Mouse (Mus musculus) bone marrow, adult 2 months (tissue): ENCODE measurements around the gene Zc3h15.

Experiments used
- CTCF ChIP-seq: fragments of 200-500 bp; IDR thresholded peaks from 2 replicates; pipeline ENCODE4 v1.5.1; 2011; ENCODE audit warnings: low read length, control low read depth; ENCODE audit not compliant: control insufficient read depth, insufficient read depth
- POLR2A ChIP-seq: fragments of 200-500 bp; IDR thresholded peaks from 2 replicates; pipeline ENCODE4 v1.6.1; 2011; ENCODE audit warnings: low read depth, mild to moderate bottlenecking, control low read depth, low read length, borderline replicate concordance; ENCODE audit not compliant: control insufficient read depth

GRCm38 (mm10) chr2:83674896-83675295, 30.7 kb downstream of the Zc3h15 start:
- TF ChIP-seq CTCF (no peak), POLR2A (no peak)
